Mouse (Mus musculus) ES-E14 (cell line): ENCODE measurements at regions not wholly inside any gene's neighbourhood (a gene's known extent, or its start where the extent isn't known, plus 50 kb on each side); places are given as distances from the start of the nearest gene placed in this dataset.

Experiments used
- CHD2 ChIP-seq: IDR thresholded peaks from 2 replicates; pipeline ENCODE4 v1.6.1; 2014; ENCODE audit warnings: mild to moderate bottlenecking, low read depth, low read length, inconsistent platforms
- ZNF384 ChIP-seq: IDR thresholded peaks from 2 replicates; pipeline ENCODE4 v1.6.1; 2012; ENCODE audit warnings: low read depth, low read length, inconsistent platforms

DNA sequence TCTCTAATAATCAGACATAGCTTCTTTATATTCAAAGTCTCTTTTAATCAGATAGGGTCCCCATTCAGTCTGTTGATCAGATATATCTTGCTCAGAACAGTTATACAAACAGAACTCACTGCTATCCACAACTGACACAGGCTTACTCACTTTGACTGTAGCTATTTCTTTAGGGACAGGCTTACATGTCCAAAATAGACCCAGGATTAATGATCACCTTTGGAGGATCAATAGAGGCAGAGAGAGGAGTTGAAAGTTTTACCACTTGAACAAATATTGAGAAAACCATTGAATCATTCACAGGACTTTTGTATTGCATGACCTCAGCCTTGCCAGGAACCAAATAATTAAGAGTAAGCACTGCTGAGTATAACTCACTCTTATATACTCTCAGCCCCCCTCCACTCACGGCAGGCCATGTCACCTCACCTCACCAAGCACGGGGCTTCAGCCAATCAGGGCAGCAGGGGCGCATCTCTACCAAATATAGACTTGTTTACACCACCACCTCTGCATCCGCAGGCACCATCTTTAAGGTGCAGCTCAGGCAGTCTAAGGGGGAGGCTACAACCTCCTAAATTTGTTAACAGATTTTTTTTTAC is 501.8 kb upstream of the Cdh18 start:
- no peak for TF ChIP-seq ZNF384
- no peak for TF ChIP-seq CHD2
